Mouse (Mus musculus): ENCODE results near the gene Vmn1r12. TPM values are rescaled to one million over a fixed set of nuclear protein-coding genes. Genes with fewer than 3 reads are reported as not detected.
"Not testable (repeated sequence)": the region's sequence is repeated elsewhere in the genome, so short reads cannot be mapped to it uniquely, and the experiment has no call there.

Vmn1r12 gene
- polyA plus RNA-seq (2015; fragmentation: Nextera tagmentation; extraction: Ambion mirVana), result not detected in 2 replicates

GRCm38 (mm10) chr6:57156619-57157018 lies at the start of gene Vmn1r12:
Gene Vmn1r12, plus strand, starts transcription at chr6:57156919.
- Histone ChIP-seq H3K27me3 (no peaks in the 10 kb centered on the region), H3K36me3 (no peaks in the 10 kb centered on the region), H3K4me2 (no peak within 1 kb of the TSS), H3K4me3 (no peak within 1 kb of the TSS), H3K9ac (no peak within 1 kb of the TSS), H3K9me3 (no peaks in the 10 kb centered on the region), H3K27ac (no peak within 1 kb of the TSS), H3K4me1 (no peaks in the 10 kb centered on the region)
- ATAC-seq (ENCODE audit: insufficient number of reproducible peaks, low FRiP score, low TSS enrichment, low read depth), result no peak
- WGBS, result 76% methylated on average over 2 of the region's 2 CpGs

- ATAC-seq (ENCODE audit: insufficient number of reproducible peaks, low FRiP score, low TSS enrichment, low read depth), result no peak
- no peak within 1 kb of the TSS for H3K9ac ChIP-seq
- H3K27me3 ChIP-seq, result no peaks in the 10 kb centered on the region
- H3K4me3 ChIP-seq, result no peak within 1 kb of the TSS
- no peaks in the 10 kb centered on the region for H3K36me3 ChIP-seq
- no peaks in the 10 kb centered on the region for H3K9me3 ChIP-seq
- no peak within 1 kb of the TSS for H3K27ac ChIP-seq
- H3K4me1 ChIP-seq, result no peaks in the 10 kb centered on the region
- WGBS, result 87% methylated on average over 3 of the region's 3 CpGs
- H3K4me2 ChIP-seq, result no peak within 1 kb of the TSS
Measured at GRCm38 (mm10) chr6:57109154-57109553, 47.6 kb upstream of the Vmn1r12 start, which contains the start of gene Vmn1r10. Gene Vmn1r10, plus strand, starts transcription at chr6:57109454.

DNA sequence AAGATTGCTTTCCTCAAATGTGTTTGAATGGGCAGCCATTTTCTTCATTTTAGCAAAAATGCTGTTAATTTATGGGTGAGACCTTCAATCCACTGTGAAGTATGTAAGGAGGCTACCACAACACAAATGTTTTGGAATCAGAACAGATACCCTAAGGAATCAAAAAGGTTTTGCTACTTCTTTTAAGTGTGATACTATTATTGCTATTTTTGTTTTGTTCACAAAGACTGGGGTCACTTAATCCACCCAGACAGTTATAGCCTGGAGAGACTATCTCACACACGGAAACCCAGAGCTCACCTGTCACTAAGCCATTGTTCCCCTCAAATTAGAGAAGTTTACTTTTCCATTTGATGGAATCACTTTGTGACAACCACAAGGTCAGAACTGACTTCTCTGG lies 23.6 kb upstream of the Vmn1r12 start, which contains the start of gene Vmn1r11:
Gene Vmn1r11 (plus strand): TSS at position 301 of the 400 bp plus-strand sequence.
- Histone ChIP-seq H3K27me3 (no peaks in the 10 kb centered on the region), H3K4me2 (no peak within 1 kb of the TSS), H3K36me3 (no peaks in the 10 kb centered on the region)

GRCm38 (mm10) chr6:57190016-57190415 lies 33.3 kb downstream of the Vmn1r12 start:
- not testable (repeated sequence) for H3K4me3 ChIP-seq; H3K27ac ChIP-seq; H3K9me3 ChIP-seq; H3K4me1 ChIP-seq; ATAC-seq (ENCODE audit: insufficient number of reproducible peaks, low FRiP score, low TSS enrichment, low read depth); H3K9ac ChIP-seq; H3K4me2 ChIP-seq; H3K36me3 ChIP-seq; H3K27me3 ChIP-seq
- WGBS, result 56% methylated on average over 3 of the region's 3 CpGs

More for the DNA sequence above, 23.6 kb upstream of the Vmn1r12 start, which contains the start of gene Vmn1r11:
- no peak within 1 kb of the TSS for H3K9ac ChIP-seq
- no peaks in the 10 kb centered on the region for H3K9me3 ChIP-seq
- no peak within 1 kb of the TSS for H3K4me3 ChIP-seq
- H3K27ac ChIP-seq, result no peak within 1 kb of the TSS
- 80% methylated on average over 1 of the region's 1 CpGs for WGBS
- ATAC-seq (ENCODE audit: insufficient number of reproducible peaks, low FRiP score, low TSS enrichment, low read depth), result no peak
- no peaks in the 10 kb centered on the region for H3K4me1 ChIP-seq

GRCm38 (mm10) chr6:57202990-57203389 lies 46.3 kb downstream of the Vmn1r12 start, which contains the start of gene Vmn1r13:
Gene Vmn1r13, plus strand, starts transcription at chr6:57203290.
- not testable (repeated sequence) for H3K9me3 ChIP-seq; H3K9ac ChIP-seq; H3K36me3 ChIP-seq; H3K27me3 ChIP-seq; H3K4me1 ChIP-seq; H3K27ac ChIP-seq; H3K4me3 ChIP-seq; H3K4me2 ChIP-seq; ATAC-seq (ENCODE audit: insufficient number of reproducible peaks, low FRiP score, low TSS enrichment, low read depth)
- WGBS, result 82% methylated on average over 1 of the region's 1 CpGs

Other genes starting within 250 kb of the Vmn1r12 start
- gene Nt5c3, start 233.0 kb upstream of the Vmn1r12 start, polyA plus RNA-seq (2015; fragmentation: Nextera tagmentation; extraction: Ambion mirVana), result 55.6 and 61.5 TPM in 2 replicates
- 0.22 and 0.28 TPM in 2 replicates for gene Vmn1r4, start 232.9 kb upstream of the Vmn1r12 start, polyA plus RNA-seq (2015; fragmentation: Nextera tagmentation; extraction: Ambion mirVana)
- not detected in 2 replicates for gene Vmn1r5, start 186.6 kb upstream of the Vmn1r12 start, polyA plus RNA-seq (2015; fragmentation: Nextera tagmentation; extraction: Ambion mirVana)
- not detected in 2 replicates for gene Vmn1r6, start 159.7 kb upstream of the Vmn1r12 start, polyA plus RNA-seq (2015; fragmentation: Nextera tagmentation; extraction: Ambion mirVana)
- gene Vmn1r7, start 131.6 kb upstream of the Vmn1r12 start, polyA plus RNA-seq (2015; fragmentation: Nextera tagmentation; extraction: Ambion mirVana), result not detected in 2 replicates
- gene Vmn1r8, start 124.6 kb upstream of the Vmn1r12 start, polyA plus RNA-seq (2015; fragmentation: Nextera tagmentation; extraction: Ambion mirVana), result not detected in 2 replicates
- not detected in 2 replicates for gene Vmn1r9, start 90.1 kb upstream of the Vmn1r12 start, polyA plus RNA-seq (2015; fragmentation: Nextera tagmentation; extraction: Ambion mirVana)
- not detected in 2 replicates for gene Vmn1r10, start 47.5 kb upstream of the Vmn1r12 start, polyA plus RNA-seq (2015; fragmentation: Nextera tagmentation; extraction: Ambion mirVana)
- not detected in 2 replicates for gene Vmn1r11, start 23.5 kb upstream of the Vmn1r12 start, polyA plus RNA-seq (2015; fragmentation: Nextera tagmentation; extraction: Ambion mirVana)
- gene Vmn1r13, start 46.4 kb downstream of the Vmn1r12 start, polyA plus RNA-seq (2015; fragmentation: Nextera tagmentation; extraction: Ambion mirVana), result not detected in 2 replicates
- not detected in 2 replicates for gene Vmn1r14, start 74.8 kb downstream of the Vmn1r12 start, polyA plus RNA-seq (2015; fragmentation: Nextera tagmentation; extraction: Ambion mirVana)
- gene Vmn1r15, start 101.0 kb downstream of the Vmn1r12 start, polyA plus RNA-seq (2015; fragmentation: Nextera tagmentation; extraction: Ambion mirVana), result not detected in 2 replicates
- not detected in 2 replicates for gene Vmn1r16, start 172.6 kb downstream of the Vmn1r12 start, polyA plus RNA-seq (2015; fragmentation: Nextera tagmentation; extraction: Ambion mirVana)
- gene Vmn1r17, start 206.8 kb downstream of the Vmn1r12 start, polyA plus RNA-seq (2015; fragmentation: Nextera tagmentation; extraction: Ambion mirVana), result not detected in 2 replicates
- gene Vmn1r18, start 238.9 kb downstream of the Vmn1r12 start, polyA plus RNA-seq (2015; fragmentation: Nextera tagmentation; extraction: Ambion mirVana), result not detected in 2 replicates
- gene Vmn1r19, start 246.9 kb downstream of the Vmn1r12 start, polyA plus RNA-seq (2015; fragmentation: Nextera tagmentation; extraction: Ambion mirVana), result not detected in 2 replicates